Mouse (Mus musculus) intestine, embryonic 14.5 days (tissue): Measurements from ENCODE around the gene Il21r. TPM values are rescaled to one million over a fixed set of nuclear protein-coding genes. Genes with fewer than 3 reads are reported as not detected.
A peak's percentile ranks its signal among the peaks of the same experiment; 100 is the strongest.

ENCODE experiments used
- ATAC-seq: fragments of 200-750 bp; cut with Nextera tagmentation; replicated peaks from 2 replicates; pipeline ENCODE4 v1.8.0; 2017; ENCODE audit warnings: low read depth, moderate number of reproducible peaks, moderate TSS enrichment, moderate library complexity; ENCODE audit not compliant: low FRiP score, low TSS enrichment
- DNase-seq: peaks from one replicate; pipeline ENCODE4 v3.0.0-alpha.2; 2018; ENCODE audit warnings: low spot score
- H3K27ac ChIP-seq: fragments of 300-500 bp; sonication (generic); 2 replicates; pipeline ENCODE4 v1.5.1; 2014; ENCODE audit warnings: low read depth, mild to moderate bottlenecking, control low read depth
- H3K27me3 ChIP-seq: fragments of 300-500 bp; sonication (generic); replicated peaks from 2 replicates; pipeline ENCODE4 v1.6.1; 2014; ENCODE audit warnings: low read length, control low read depth; ENCODE audit not compliant: control insufficient read depth, insufficient read depth
- H3K36me3 ChIP-seq: fragments of 300-500 bp; sonication (generic); 2 replicates; pipeline ENCODE4 v1.6.1; 2014; ENCODE audit warnings: low read length, control low read depth; ENCODE audit not compliant: control insufficient read depth, insufficient read depth
- H3K4me1 ChIP-seq: fragments of 300-500 bp; sonication (generic); replicated peaks from 2 replicates; pipeline ENCODE4 v1.6.1; 2014; ENCODE audit warnings: low read length, control low read depth, mixed read lengths; ENCODE audit not compliant: control insufficient read depth, insufficient read depth
- H3K4me2 ChIP-seq: fragments of 300-500 bp; sonication (generic); 2 replicates; pipeline ENCODE4 v1.6.1; 2014; ENCODE audit warnings: low read length
- H3K4me3 ChIP-seq: fragments of 300-500 bp; sonication (generic); 2 replicates; pipeline ENCODE4 v1.5.1; 2014; ENCODE audit warnings: low read depth, low read length, control low read depth, mixed read lengths
- H3K9ac ChIP-seq: fragments of 300-500 bp; sonication (generic); 2 replicates; pipeline ENCODE4 v1.6.1; 2014; ENCODE audit warnings: mild to moderate bottlenecking, low read length
- H3K9me3 ChIP-seq: fragments of 300-500 bp; sonication (generic); 2 replicates; pipeline ENCODE4 v1.6.1; 2016; ENCODE audit warnings: low read length, control low read depth; ENCODE audit not compliant: control insufficient read depth
- WGBS: fragments of 180-500 bp; shearing (Covaris S2); extraction: QIAGEN DNeasy Blood & Tissue Kit; methylation state at CpG from one replicate; pipeline ENCODE4 v1.1.7; 2014; 5-methylcytosine and 5-hydroxymethylcytosine counted together
- polyA plus RNA-seq: library from polyadenylated mRNA; unstranded; fragments of >200 nt; fragmentation: Nextera tagmentation; extraction: Ambion mirVana; gene quantifications from 2 replicates; pipeline ENCODE4 v1.2.1, GENCODE M21; 2014

Gene Il21r
- polyA plus RNA-seq, 1 experiment from 2014 or later: 0.37 TPM

DNA sequence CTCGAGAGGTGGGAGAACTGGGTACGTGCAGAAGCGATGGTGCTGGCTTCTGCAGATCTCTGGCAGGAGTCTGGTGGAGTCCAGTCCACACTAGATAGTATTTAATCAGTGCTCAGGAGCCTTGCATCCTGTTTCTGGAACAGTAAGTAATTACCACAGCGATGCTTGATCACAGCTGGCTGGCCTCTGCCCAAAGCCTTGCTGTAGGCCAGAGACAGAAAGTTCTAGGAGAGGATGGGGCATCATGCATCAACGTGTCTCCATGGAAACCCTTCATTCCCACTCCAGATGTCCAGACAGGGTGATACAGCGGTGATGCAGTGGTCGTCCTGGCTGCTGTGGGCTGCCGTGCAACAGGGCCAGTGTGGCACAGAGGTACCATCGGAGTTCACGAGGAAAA is 43.7 kb upstream of the Il21r start:
- H3K36me3 ChIP-seq: no peaks in the 10 kb centered on the region
- 77% methylated on average over 10 of the region's 10 CpGs for WGBS
- no peak overlapping the region for H3K4me2 ChIP-seq
- no peaks in the 10 kb centered on the region for H3K27me3 ChIP-seq
- no peaks in the 10 kb centered on the region for H3K9me3 ChIP-seq
- ATAC-seq (no peak), DNase-seq (no peak)
- no peak overlapping the region for H3K9ac ChIP-seq
- no peak overlapping the region for H3K27ac ChIP-seq
- H3K4me3 ChIP-seq: no peak overlapping the region
- peaks cover 18% of the 10 kb centered on the region for H3K4me1 ChIP-seq

GRCm38 (mm10) chr7:125560146-125560785 is 43.0 kb upstream of the Il21r start:
- no peak overlapping the region for H3K27ac ChIP-seq
- no peaks in the 10 kb centered on the region for H3K27me3 ChIP-seq
- ATAC-seq: no peak
- no peak overlapping the region for H3K9ac ChIP-seq
- no peaks in the 10 kb centered on the region for H3K36me3 ChIP-seq
- peaks cover 18% of the 10 kb centered on the region for H3K4me1 ChIP-seq
- H3K4me3 ChIP-seq: no peak overlapping the region
- H3K9me3 ChIP-seq: no peaks in the 10 kb centered on the region
- H3K4me2 ChIP-seq: no peak overlapping the region
- no peak for DNase-seq
- WGBS: 78% methylated on average over 7 of the region's 7 CpGs

- DNase-seq (peak; percentile 84), ATAC-seq (peak; percentile 65)
- no peak overlapping the region for H3K27ac ChIP-seq
Measured at GRCm38 (mm10) chr7:125561085-125561690, 42.0 kb upstream of the Il21r start.

DNA sequence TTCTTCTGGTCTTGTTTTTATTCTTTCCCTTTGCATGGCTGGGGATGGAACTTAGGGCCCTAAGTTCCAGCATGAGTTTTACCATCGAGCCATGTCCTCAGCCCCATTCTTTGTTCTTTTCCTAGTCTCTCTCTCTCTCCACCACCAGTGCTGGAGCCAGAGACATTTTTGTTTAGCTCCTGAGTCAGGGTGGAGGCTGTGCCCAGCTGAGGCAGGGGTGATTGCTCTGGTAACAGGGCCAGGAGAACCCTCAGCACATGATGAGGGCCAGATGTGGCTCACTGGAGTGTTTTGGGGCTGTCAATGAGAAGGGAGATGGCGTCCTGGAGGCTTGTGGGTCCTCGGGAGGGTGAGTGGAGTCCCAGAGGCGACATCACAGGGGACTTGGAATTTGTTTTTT is 40.8 kb upstream of the Il21r start:
- H3K4me2 ChIP-seq: no peak overlapping the region
- no peak overlapping the region for H3K4me3 ChIP-seq
- ATAC-seq (no peak), DNase-seq (no peak)
- H3K9me3 ChIP-seq: no peaks in the 10 kb centered on the region
- no peaks in the 10 kb centered on the region for H3K36me3 ChIP-seq
- H3K4me1 ChIP-seq: peaks cover 18% of the 10 kb centered on the region
- 68% methylated on average over 4 of the region's 4 CpGs for WGBS
- H3K9ac ChIP-seq: no peak overlapping the region
- no peaks in the 10 kb centered on the region for H3K27me3 ChIP-seq
- H3K27ac ChIP-seq: no peak overlapping the region

More at GRCm38 (mm10) chr7:125561085-125561690, 42.0 kb upstream of the Il21r start:
- no peak overlapping the region for H3K9ac ChIP-seq
- no peak overlapping the region for H3K4me2 ChIP-seq
- 37% methylated on average over 9 of the region's 9 CpGs for WGBS
- H3K9me3 ChIP-seq: no peaks in the 10 kb centered on the region
- H3K36me3 ChIP-seq: no peaks in the 10 kb centered on the region
- no peaks in the 10 kb centered on the region for H3K27me3 ChIP-seq
- peaks cover 18% of the 10 kb centered on the region for H3K4me1 ChIP-seq
- H3K4me3 ChIP-seq: no peak overlapping the region

GRCm38 (mm10) chr7:125563093-125563492 is 40.1 kb upstream of the Il21r start:
- Histone ChIP-seq H3K27me3 (no peaks in the 10 kb centered on the region), H3K9ac (no peak overlapping the region), H3K4me3 (no peak overlapping the region), H3K4me2 (no peak overlapping the region), H3K4me1 (peaks cover 18% of the 10 kb centered on the region), H3K27ac (no peak overlapping the region), H3K9me3 (no peaks in the 10 kb centered on the region), H3K36me3 (no peaks in the 10 kb centered on the region)
- WGBS: 83% methylated on average over 3 of the region's 3 CpGs
- no peak for DNase-seq
- no peak for ATAC-seq

DNA sequence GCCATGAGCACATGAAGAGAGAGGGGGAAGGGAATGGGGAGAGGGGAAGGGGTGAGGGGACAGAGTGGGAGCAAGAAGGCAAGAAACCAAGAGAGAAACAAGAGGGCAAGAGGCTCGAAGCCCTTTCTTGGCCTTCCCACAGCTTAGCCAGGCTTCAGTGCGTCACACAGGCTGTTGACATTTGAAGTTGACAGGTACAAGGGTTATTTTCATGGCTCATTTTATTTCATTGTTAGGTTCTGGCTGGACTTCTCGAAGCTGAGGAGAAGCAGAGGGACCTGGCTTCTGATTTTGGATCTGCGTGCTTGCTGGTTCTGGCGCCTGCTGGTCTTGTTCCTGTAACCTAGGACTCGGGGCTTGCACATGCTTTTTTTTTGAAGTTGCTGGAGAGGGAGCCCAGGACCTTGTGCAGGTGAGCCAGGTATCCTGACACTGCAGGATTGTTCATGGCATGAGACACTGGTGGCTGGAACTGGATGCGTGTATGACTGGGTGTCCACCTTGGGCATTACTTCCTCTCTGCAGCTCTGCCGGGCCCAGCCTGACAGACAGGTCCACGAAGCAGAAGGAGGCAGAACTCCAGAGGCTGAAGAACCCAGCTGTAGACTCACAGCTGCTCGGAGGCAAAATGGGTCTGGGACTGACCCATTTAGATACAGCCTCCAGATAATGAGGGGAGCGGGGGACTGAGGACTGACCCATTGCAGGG is 38.8 kb upstream of the Il21r start:
- DNase-seq (no peak), ATAC-seq (no peak)
- 78% methylated on average over 11 of the region's 11 CpGs for WGBS
- Histone ChIP-seq H3K9me3 (no peaks in the 10 kb centered on the region), H3K36me3 (no peaks in the 10 kb centered on the region), H3K4me2 (no peak overlapping the region), H3K9ac (no peak overlapping the region), H3K4me3 (no peak overlapping the region), H3K27me3 (no peaks in the 10 kb centered on the region), H3K27ac (no peak overlapping the region), H3K4me1 (peaks cover 14% of the 10 kb centered on the region)

GRCm38 (mm10) chr7:125565516-125566285 is 37.5 kb upstream of the Il21r start:
- ATAC-seq: no peak
- WGBS: 63% methylated on average over 12 of the region's 12 CpGs
- H3K4me2 ChIP-seq: no peak overlapping the region
- H3K9me3 ChIP-seq: no peaks in the 10 kb centered on the region
- no peaks in the 10 kb centered on the region for H3K36me3 ChIP-seq
- no peak overlapping the region for H3K4me3 ChIP-seq
- no peak overlapping the region for H3K9ac ChIP-seq
- peaks cover 8% of the 10 kb centered on the region; the same call in 1 of the 2 replicates for H3K4me1 ChIP-seq
- no peak for DNase-seq
- H3K27me3 ChIP-seq: no peaks in the 10 kb centered on the region
- H3K27ac ChIP-seq: no peak overlapping the region

DNA sequence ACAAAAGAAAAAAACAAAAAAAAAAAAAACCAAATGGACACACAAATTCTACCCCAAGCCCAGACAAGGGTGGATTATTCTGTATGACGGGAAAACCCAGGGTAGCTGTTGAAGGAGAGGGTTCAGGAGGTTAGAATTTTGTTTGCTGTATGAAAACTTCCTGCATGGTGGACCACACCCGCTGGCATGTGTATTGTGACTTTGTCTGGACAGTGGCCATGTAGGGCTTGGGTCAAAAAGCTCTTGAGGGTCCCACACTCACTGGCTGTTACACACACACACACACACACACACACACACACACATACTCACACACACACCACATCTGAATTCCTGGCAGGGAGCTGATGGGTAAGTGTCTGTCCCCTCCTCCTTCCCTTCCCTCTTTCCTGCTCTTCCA is 36.8 kb upstream of the Il21r start:
- Histone ChIP-seq H3K36me3 (no peaks in the 10 kb centered on the region), H3K4me2 (no peak overlapping the region), H3K27ac (no peak overlapping the region), H3K27me3 (no peaks in the 10 kb centered on the region), H3K9ac (no peak overlapping the region), H3K9me3 (no peaks in the 10 kb centered on the region), H3K4me1 (peaks cover under 1% of the 10 kb centered on the region; the same call in 1 of the 2 replicates), H3K4me3 (no peak overlapping the region)
- ATAC-seq: no peak
- no peak for DNase-seq
- WGBS: 69% methylated on average over 2 of the region's 2 CpGs
